Mouse (Mus musculus) heart, embryonic 10.5 days (tissue): ENCODE results near the gene Psmb10. TPM values are rescaled to one million over a fixed set of nuclear protein-coding genes. Genes with fewer than 3 reads are reported as not detected.
"Not testable (repeated sequence)": the region's sequence is repeated elsewhere in the genome, so short reads cannot be mapped to it uniquely, and the experiment has no call there.

ENCODE experiments used
- DNase-seq: peaks from one replicate; pipeline ENCODE4 v3.0.0-alpha.2; 2017; ENCODE audit warnings: low spot score
- H3K27ac ChIP-seq: fragments of 300-500 bp; sonication (generic); 2 replicates; pipeline ENCODE4 v1.5.1; 2016; ENCODE audit warnings: mild to moderate bottlenecking
- H3K27me3 ChIP-seq: fragments of 300-500 bp; sonication (generic); 2 replicates; pipeline ENCODE4 v1.6.1; 2016; ENCODE audit warnings: mild to moderate bottlenecking; ENCODE audit not compliant: poor library complexity, insufficient read depth, severe bottlenecking
- H3K36me3 ChIP-seq: fragments of 300-500 bp; sonication (generic); 2 replicates; pipeline ENCODE4 v1.6.1; 2016; ENCODE audit warnings: mild to moderate bottlenecking, moderate library complexity
- H3K4me1 ChIP-seq: fragments of 300-500 bp; sonication (generic); 2 replicates; pipeline ENCODE4 v1.6.1; 2016; ENCODE audit warnings: mild to moderate bottlenecking
- H3K4me3 ChIP-seq: fragments of 300-500 bp; sonication (generic); 2 replicates; pipeline ENCODE4 v1.5.1; 2016; ENCODE audit warnings: mild to moderate bottlenecking, moderate library complexity
- H3K9me3 ChIP-seq: fragments of 300-500 bp; sonication (generic); 2 replicates; pipeline ENCODE4 v1.6.1; 2016; ENCODE audit warnings: mild to moderate bottlenecking, moderate library complexity
- whole genome bisulfite sequencing: fragments of 180-500 bp; shearing (Covaris S2); methylation state at CpG from one replicate; pipeline ENCODE4 v1.1.7; 2016; 5-methylcytosine and 5-hydroxymethylcytosine counted together
- polyA plus RNA-seq: library from polyadenylated mRNA; unstranded; fragments of >200 nt; fragmentation: Nextera tagmentation; extraction: Ambion mirVana; gene quantifications from 2 replicates; pipeline ENCODE4 v1.2.1, GENCODE M21; 2016

Psmb10 gene
- 70.7 and 75.4 TPM in 2 replicates for polyA plus RNA-seq

DNA sequence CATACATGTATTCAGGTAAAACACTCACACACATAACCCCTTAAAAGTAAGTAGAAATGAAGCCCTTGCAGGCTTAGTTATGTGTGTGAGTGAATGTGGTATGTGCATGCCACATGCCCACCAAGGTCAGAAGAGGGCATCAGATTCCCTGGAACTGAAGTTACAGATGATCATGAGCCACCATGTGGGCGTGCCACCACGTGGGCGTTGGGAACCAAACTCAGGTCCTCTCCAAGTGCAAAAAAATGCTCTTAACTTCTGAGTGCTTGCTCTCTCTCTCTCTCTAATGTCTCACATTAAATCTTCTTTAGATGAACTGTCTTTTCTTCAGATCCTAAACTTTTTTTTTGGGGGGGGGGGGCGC, at the start of gene Psmb10:
TSS of gene Psmb10 (minus strand) at position 139 of the 364 bp plus-strand sequence.
- 22% methylated on average over 4 of the region's 4 CpGs for WGBS
- no peaks in the 10 kb centered on the region for H3K27me3 ChIP-seq
- H3K4me1 ChIP-seq, result peaks cover 29% of the 10 kb centered on the region
- H3K27ac ChIP-seq, result peak within 1 kb of the TSS; percentile 89
- no peak for DNase-seq
- no peaks in the 10 kb centered on the region for H3K9me3 ChIP-seq
- H3K36me3 ChIP-seq, result peaks cover 35% of the 10 kb centered on the region
- H3K4me3 ChIP-seq, result peak within 1 kb of the TSS; percentile 67

DNA sequence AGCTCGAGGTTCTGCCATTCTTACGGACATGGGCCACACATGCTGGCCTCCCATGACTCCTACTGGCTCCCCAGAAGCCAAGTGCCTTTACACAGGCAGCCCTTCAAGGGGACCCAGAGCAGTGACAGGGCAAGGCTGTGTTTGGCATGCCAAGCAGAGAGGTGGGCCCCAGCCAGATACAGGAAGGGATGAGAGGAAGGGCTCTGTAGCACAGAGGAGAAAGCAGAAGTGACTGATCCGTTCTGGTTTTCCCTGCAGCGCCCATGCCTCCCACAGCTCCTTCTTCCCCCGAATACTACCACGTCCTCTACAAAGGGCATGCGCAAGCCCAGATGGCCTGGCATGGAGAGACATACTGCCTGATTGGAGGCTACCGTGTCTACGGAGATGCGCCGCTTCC, 45.2 kb upstream of the Psmb10 start:
- not testable (repeated sequence) for H3K9me3 ChIP-seq, H3K4me3 ChIP-seq, H3K27ac ChIP-seq, H3K27me3 ChIP-seq, H3K4me1 ChIP-seq, DNase-seq, H3K36me3 ChIP-seq
- 81% methylated on average over 11 of the region's 11 CpGs for WGBS

DNA sequence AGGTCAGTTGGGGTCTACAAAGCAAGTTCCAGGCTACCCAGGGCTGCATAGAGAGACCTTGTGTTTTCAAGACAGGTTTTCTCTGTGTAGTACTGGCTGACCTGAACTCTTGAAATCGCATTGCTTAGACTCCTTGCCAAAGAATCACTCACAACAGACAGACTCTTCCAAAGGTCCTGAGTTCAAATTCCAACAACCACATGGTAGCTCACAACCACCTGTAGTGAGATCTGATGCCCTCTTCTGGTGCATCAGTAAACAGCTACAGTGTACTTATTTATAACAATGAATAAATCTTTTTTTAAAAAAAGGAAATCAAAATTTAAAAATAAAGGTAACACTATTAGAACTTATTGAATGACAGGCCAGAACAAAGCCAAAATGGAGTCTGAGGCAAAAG, 42.9 kb upstream of the Psmb10 start:
- peak; percentile 51 for DNase-seq
- 86% methylated on average over 1 of the region's 1 CpGs for WGBS
- H3K9me3 ChIP-seq, result no peaks in the 10 kb centered on the region

DNA sequence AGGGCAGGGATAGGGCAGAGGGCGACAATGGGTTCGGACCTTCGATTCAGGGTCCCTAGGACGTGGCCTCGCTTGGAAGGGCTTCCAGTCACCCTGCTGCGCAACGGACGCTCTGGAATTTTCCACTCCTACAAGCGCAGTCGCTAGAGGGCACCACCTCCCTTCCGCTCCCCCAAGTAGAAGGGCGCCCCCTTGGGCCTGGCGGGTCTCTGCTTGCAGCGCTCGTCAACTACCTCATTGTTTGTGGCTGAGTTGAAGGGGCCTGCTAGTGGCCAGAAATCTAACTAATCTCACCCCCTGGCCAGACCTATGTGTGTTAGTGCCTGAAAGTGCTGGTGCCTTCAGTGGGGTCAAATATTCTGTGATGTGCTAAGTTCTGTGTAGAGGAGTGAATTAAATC, 41.1 kb upstream of the Psmb10 start, which contains the start of gene Dpep3:
TSS of gene Dpep3 (minus strand) at position 105 of the 400 bp plus-strand sequence.
- no peaks in the 10 kb centered on the region for H3K9me3 ChIP-seq
- H3K36me3 ChIP-seq, result no peaks in the 10 kb centered on the region
- 91% methylated on average over 15 of the region's 15 CpGs for WGBS

More for the DNA sequence above, 42.9 kb upstream of the Psmb10 start:
- Histone ChIP-seq H3K4me1 (0 out of 2 replicates have a peak, but pooled peaks cover 3% of the 10 kb centered on the region), H3K27me3 (peaks cover 8% of the 10 kb centered on the region; the same call in 1 of the 2 replicates), H3K27ac (no peak overlapping the region), H3K4me3 (no peak overlapping the region), H3K36me3 (no peaks in the 10 kb centered on the region)

DNA sequence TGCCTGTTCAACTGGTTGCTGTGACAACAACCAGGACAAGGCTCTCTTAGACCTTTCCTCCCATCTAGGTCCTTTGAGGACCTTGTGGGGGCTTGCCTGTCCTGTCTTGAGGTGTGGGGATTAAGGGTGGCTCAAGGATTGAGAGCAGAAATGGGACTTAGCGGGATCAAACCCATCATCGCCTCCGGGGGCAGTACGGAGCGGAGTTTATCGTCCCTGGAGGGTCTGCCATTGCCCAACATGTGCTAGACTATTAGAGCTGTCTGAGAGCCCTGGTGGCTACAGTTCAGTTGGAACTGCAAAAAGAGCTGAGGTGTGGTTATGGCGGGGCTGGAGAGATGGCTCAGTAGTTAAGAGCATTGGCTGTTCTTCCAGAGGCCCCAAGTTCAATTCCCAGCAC, 37.1 kb upstream of the Psmb10 start:
- 67% methylated on average over 7 of the region's 7 CpGs for WGBS
- H3K4me3 ChIP-seq, result no peak overlapping the region
- no peak for DNase-seq
- no peaks in the 10 kb centered on the region for H3K4me1 ChIP-seq
- H3K9me3 ChIP-seq, result no peaks in the 10 kb centered on the region
- H3K27me3 ChIP-seq, result no peaks in the 10 kb centered on the region
- H3K27ac ChIP-seq, result no peak overlapping the region
- H3K36me3 ChIP-seq, result no peaks in the 10 kb centered on the region

More for the DNA sequence above, 41.1 kb upstream of the Psmb10 start, which contains the start of gene Dpep3:
- Histone ChIP-seq H3K4me1 (0 out of 2 replicates have a peak, but pooled peaks cover 3% of the 10 kb centered on the region), H3K27me3 (no peaks in the 10 kb centered on the region), H3K27ac (no peak within 1 kb of the TSS), H3K4me3 (no peak within 1 kb of the TSS)
- DNase-seq, result no peak

DNA sequence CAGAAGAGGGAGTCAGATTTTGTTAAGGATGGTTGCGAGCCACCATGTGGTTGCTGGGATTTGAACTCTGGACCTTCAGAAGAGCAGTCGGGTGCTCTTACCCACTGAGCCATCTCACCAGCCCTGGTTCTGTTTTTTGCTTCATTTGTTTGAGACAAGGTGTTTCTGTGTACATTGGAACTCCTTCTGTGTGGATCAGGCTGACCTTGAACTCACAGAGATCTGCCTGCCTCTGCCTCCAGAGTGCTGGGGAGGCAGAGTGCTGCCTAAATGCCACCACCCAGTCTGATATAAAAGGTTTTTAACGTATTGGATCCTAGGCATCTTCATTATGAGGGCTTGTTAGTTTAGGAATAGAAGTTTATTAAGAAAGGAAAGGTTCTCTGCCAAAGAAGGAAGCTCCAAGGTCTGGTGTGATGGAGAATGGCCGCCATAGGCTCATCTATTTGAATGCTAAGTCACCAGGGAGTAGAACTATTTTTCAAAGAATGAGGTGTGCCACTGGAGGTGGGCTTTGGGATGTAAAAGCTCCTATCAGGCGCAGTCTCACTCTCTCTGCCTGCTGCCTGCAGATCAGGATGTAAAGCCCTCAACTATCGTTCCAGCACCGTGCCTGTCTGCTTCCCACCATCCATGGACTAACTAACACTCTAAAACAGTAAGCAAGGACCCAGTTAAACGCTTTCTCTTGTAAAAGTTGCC, 32.9 kb upstream of the Psmb10 start:
- DNase-seq, result no peak
- 73% methylated on average over 8 of the region's 8 CpGs for WGBS
- Histone ChIP-seq H3K4me1 (peaks cover 18% of the 10 kb centered on the region), H3K27ac (no peak overlapping the region), H3K36me3 (no peaks in the 10 kb centered on the region), H3K27me3 (no peaks in the 10 kb centered on the region), H3K4me3 (no peak overlapping the region), H3K9me3 (no peaks in the 10 kb centered on the region)

DNA sequence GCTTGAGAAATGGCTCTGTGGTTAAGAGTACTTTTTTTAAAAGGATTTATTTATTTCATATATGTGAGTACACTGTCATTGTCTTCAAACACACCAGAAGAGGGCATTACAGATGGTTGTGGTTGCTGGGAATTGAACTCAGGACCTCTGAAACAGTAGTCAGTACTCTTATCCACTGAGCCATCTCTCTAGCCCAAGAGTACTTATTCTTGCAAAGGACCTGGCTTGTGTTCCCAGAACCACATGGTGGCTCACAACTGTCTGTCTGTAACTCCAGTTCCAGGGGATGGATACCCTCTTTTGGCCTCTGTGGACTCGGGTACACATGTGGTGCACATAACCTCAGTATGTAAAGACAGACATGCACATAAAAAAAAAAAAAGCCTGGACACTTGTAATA, 31.1 kb upstream of the Psmb10 start:
- Histone ChIP-seq H3K9me3 (no peaks in the 10 kb centered on the region), H3K4me1 (peaks cover 33% of the 10 kb centered on the region), H3K27me3 (no peaks in the 10 kb centered on the region), H3K27ac (no peak overlapping the region), H3K4me3 (no peak overlapping the region), H3K36me3 (no peaks in the 10 kb centered on the region)
- no peak for DNase-seq
- WGBS, result 83% methylated on average over 1 of the region's 1 CpGs

DNA sequence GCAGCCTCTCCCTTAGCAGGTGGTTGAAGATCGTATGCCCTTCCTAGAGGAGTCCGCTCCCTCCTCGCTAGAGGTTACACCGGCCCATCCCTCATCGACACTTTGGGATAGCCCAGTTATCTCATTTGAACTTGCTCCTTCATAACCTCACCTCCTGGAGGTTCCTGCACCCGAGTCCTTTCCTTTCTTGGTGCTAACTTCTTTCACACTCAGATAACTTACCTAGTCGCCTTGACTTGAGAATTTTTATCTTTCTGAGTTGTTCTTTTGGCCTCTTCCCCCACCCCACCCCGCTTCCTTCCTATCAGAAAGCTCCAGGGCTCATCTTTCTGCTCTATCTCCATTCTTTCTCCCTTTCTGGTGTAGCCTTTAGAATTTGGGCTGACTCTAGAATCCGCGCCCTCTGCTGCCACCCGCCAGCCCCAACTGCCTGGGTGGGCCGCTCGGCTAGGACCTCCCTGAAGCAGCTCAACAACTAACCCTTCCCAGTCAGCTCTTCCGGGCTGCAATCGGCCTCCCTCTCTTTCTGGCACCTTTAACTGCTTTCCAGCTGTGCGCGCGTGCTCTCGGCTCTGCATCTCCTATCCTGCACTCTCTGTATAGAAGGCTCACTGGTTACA, 28.6 kb upstream of the Psmb10 start:
- H3K4me3 ChIP-seq, result peak overlapping the region; percentile 84
- H3K27ac ChIP-seq, result peak overlapping the region; percentile 95
- WGBS, result 5% methylated on average over 19 of the region's 19 CpGs
- H3K36me3 ChIP-seq, result no peaks in the 10 kb centered on the region; the same call in 1 of the 2 replicates
- H3K4me1 ChIP-seq, result peaks cover 57% of the 10 kb centered on the region
- DNase-seq, result peak; percentile 88
- H3K9me3 ChIP-seq, result no peaks in the 10 kb centered on the region
- no peaks in the 10 kb centered on the region for H3K27me3 ChIP-seq

DNA sequence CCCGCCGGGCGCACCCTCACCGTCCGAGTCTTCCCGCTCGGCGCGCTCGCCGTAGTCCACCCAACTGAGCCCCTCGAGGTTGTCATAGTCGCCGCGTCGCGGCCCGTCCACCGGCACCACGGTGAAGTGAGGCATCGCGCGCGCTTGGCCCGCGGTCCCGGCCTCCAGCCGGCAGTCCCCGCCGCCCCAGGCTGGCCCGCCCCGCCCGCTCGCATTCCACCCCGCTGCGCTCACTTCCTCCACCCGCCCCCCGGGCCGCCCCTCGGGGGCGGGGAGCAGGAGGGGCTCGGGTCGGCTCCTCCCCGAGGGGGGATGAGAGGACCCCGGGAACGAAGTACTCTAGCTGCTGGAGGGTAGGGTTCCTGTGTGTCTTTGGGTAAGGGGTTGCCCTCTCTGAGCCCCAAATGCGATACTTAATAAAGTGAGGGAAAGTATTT, 27.7 kb upstream of the Psmb10 start, which contains the start of gene Slc12a4:
TSS of gene Slc12a4 (minus strand) at position 193 of the 437 bp plus-strand sequence.
- H3K9me3 ChIP-seq, result no peaks in the 10 kb centered on the region
- peaks cover 66% of the 10 kb centered on the region for H3K4me1 ChIP-seq
- H3K4me3 ChIP-seq, result peak within 1 kb of the TSS; percentile 84
- H3K27me3 ChIP-seq, result no peaks in the 10 kb centered on the region
- under 1% methylated on average over 47 of the region's 47 CpGs for WGBS
- peak within 1 kb of the TSS; percentile 95 for H3K27ac ChIP-seq
- peaks cover 4% of the 10 kb centered on the region; the same call in 1 of the 2 replicates for H3K36me3 ChIP-seq
- peak; percentile 93 for DNase-seq

DNA sequence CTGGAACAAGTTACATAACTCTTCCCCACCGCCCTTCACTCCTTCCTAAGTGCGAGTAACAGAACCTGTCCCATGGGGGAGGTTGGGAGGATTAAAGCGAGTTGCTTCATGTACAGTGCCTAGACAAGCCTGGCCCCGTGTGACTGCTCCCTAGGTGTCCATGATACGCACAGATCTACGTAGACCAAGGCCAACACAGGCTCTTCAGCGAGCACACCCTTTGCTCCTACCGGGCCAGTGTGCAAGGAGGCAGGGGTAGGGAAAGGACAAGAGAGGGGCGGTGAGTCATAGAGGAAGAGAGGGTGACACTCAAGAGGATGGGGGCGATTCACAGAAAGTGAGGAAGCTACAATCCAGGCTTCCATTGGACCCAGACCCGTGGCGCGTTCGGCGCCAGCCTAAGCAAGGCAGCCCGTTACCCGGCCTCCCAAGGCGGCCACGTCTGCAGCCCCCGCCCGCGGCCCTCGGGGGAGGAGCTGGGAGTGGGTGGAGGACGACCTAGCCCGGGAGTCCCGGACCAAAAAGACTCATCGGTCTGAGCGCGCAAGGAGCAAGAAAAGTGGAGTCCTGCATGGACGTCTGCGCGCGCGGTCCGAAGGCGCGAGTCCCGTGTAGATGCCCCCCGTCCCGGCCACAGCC, 27.1 kb upstream of the Psmb10 start:
- H3K9me3 ChIP-seq, result no peaks in the 10 kb centered on the region
- peak overlapping the region; percentile 95 for H3K27ac ChIP-seq
- H3K4me1 ChIP-seq, result peaks cover 67% of the 10 kb centered on the region
- H3K27me3 ChIP-seq, result no peaks in the 10 kb centered on the region
- H3K4me3 ChIP-seq, result peak overlapping the region; percentile 84
- DNase-seq, result peak; percentile 88
- 2% methylated on average over 40 of the region's 40 CpGs for WGBS
- peaks cover 9% of the 10 kb centered on the region for H3K36me3 ChIP-seq

DNA sequence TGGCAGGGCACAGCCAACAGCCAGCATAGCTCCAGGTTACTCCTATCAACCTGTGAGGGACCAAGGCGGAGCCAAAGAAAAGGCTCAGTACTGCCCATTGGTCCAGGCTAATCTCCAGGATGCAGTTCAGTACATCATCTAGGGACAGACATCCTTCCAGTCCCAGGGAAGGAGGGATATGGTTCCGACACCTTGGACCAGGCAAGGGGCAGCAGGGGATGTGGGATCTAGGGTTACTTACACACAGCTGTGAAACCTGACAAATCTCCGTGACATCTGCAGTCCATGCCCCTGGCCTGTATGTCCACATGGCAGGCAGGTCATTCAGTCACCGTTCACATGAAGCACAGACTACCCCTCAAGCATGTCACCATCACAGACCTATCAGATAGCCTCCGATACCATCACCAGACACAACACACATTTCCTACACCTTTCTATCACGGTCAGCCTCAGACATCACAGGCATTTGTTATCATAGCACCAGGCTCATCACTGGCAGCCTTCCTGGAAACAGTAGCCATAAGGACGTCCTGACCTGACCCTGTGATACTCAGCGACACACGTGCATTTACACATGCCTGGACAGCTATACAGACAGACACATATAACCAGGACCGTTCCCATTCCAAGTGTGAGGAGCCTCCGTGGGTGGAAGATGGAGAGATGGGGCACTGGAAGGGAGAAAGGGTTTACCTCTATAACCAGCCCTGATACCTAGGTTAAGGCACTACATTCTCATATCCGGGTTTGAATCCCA, 26.4 kb upstream of the Psmb10 start:
- H3K27ac ChIP-seq, result peak overlapping the region; percentile 95
- H3K4me3 ChIP-seq, result peak overlapping the region; percentile 84
- H3K9me3 ChIP-seq, result no peaks in the 10 kb centered on the region
- H3K27me3 ChIP-seq, result no peaks in the 10 kb centered on the region
- peaks cover 16% of the 10 kb centered on the region for H3K36me3 ChIP-seq
- DNase-seq, result no peak
- H3K4me1 ChIP-seq, result peaks cover 67% of the 10 kb centered on the region
- 48% methylated on average over 12 of the region's 12 CpGs for WGBS

DNA sequence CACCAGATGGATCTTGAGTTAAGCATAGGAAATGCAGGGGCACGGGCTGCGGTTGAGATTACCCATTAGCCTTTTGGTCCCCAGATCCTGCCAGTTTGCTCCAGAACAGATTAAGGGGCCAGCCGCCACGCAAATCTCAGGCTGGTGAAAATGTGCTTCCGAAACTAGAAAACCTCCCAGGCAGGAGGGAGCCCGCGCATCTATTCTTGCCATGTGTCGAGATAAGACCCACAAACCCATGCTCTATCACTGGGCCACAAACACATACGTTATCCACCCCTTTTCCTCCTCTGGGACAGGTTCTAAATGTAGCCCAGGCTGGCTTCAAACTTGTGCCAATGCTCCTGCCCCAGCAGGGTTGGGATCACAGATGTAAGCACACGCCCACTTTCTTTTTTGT, 23.3 kb upstream of the Psmb10 start:
- H3K27me3 ChIP-seq, result no peaks in the 10 kb centered on the region
- H3K4me3 ChIP-seq, result no peak overlapping the region
- DNase-seq, result no peak
- H3K4me1 ChIP-seq, result peaks cover 71% of the 10 kb centered on the region
- H3K36me3 ChIP-seq, result peaks cover 46% of the 10 kb centered on the region
- H3K9me3 ChIP-seq, result no peaks in the 10 kb centered on the region
- 0 out of 2 replicates have a peak overlapping the region, but pooled peaks have one; percentile 22 for H3K27ac ChIP-seq
- 66% methylated on average over 10 of the region's 10 CpGs for WGBS
